Mouse (Mus musculus) midbrain, postnatal 0 days (tissue): Measurements from ENCODE around the gene Acvr1b. TPM values are rescaled to one million over a fixed set of nuclear protein-coding genes. Genes with fewer than 3 reads are reported as not detected.

Source experiments
- ATAC-seq: fragments of 200-750 bp; cut with Nextera tagmentation; 2 replicates; pipeline ENCODE4 v1.8.0; 2017; ENCODE audit warnings: moderate number of reproducible peaks, mild to moderate bottlenecking, moderate TSS enrichment, moderate library complexity; ENCODE audit not compliant: low FRiP score
- DNase-seq: peaks from one replicate; pipeline ENCODE4 v3.0.0-alpha.2; 2015; ENCODE audit warnings: low spot score
- H3K27ac ChIP-seq: fragments of 300-500 bp; sonication (generic); 2 replicates; pipeline ENCODE4 v1.5.1; 2014; ENCODE audit warnings: low read depth, mild to moderate bottlenecking, low read length, mixed read lengths
- H3K27me3 ChIP-seq: fragments of 300-500 bp; sonication (generic); 2 replicates; pipeline ENCODE4 v1.6.1; 2014; ENCODE audit warnings: low read length, control low read depth, mixed read lengths; ENCODE audit not compliant: insufficient read depth
- H3K36me3 ChIP-seq: fragments of 300-500 bp; sonication (generic); 2 replicates; pipeline ENCODE4 v1.6.1; 2014; ENCODE audit warnings: low read length, control low read depth, mixed read lengths; ENCODE audit not compliant: insufficient read depth
- H3K4me1 ChIP-seq: fragments of 300-500 bp; sonication (generic); 2 replicates; pipeline ENCODE4 v1.6.1; 2014; ENCODE audit warnings: mild to moderate bottlenecking, control low read depth, antibody characterized with exemption, low read length, mixed read lengths; ENCODE audit not compliant: insufficient read depth
- H3K4me2 ChIP-seq: fragments of 300-500 bp; sonication (generic); 2 replicates; pipeline ENCODE4 v1.6.1; 2014; ENCODE audit warnings: low read depth, mild to moderate bottlenecking, low read length, mixed read lengths; ENCODE audit not compliant: poor library complexity, severe bottlenecking
- H3K4me3 ChIP-seq: fragments of 300-500 bp; sonication (generic); 2 replicates; pipeline ENCODE4 v1.5.1; 2014; ENCODE audit warnings: low read depth, mild to moderate bottlenecking, low read length, moderate library complexity
- H3K9ac ChIP-seq: fragments of 300-500 bp; sonication (generic); replicated peaks from 2 replicates; pipeline ENCODE4 v1.6.1; 2014; ENCODE audit warnings: mild to moderate bottlenecking, low read length, moderate library complexity, mixed read lengths; ENCODE audit not compliant: poor library complexity, severe bottlenecking
- H3K9me3 ChIP-seq: fragments of 300-500 bp; sonication (generic); 2 replicates; pipeline ENCODE4 v1.6.1; 2016; ENCODE audit warnings: low read length, control low read depth
- CTCF ChIP-seq: IDR thresholded peaks from 2 replicates; pipeline ENCODE4 v1.5.1; 2016; ENCODE audit warnings: antibody characterized with exemption, mild to moderate bottlenecking
- WGBS: fragments of 180-500 bp; shearing (Covaris S2); extraction: QIAGEN DNeasy Blood & Tissue Kit; methylation state at CpG from one replicate; pipeline ENCODE4 v1.1.7; 2014; 5-methylcytosine and 5-hydroxymethylcytosine counted together
- polyA plus RNA-seq: library from polyadenylated mRNA; unstranded; fragments of >200 nt; fragmentation: Nextera tagmentation; extraction: Ambion mirVana; gene quantifications from 2 replicates; pipeline ENCODE4 v1.2.1, GENCODE M21; 2015
- total RNA-seq: library from RNA; depleted of rRNA; stranded (reverse); fragments of >200 nt; gene quantifications from 2 replicates; pipeline ENCODE4 v1.2.3, GENCODE M21; 2014

Gene Acvr1b
- total and polyA plus RNA-seq, 2 experiments from 2014 or later, result 15.2 to 86.8 TPM

DNA sequence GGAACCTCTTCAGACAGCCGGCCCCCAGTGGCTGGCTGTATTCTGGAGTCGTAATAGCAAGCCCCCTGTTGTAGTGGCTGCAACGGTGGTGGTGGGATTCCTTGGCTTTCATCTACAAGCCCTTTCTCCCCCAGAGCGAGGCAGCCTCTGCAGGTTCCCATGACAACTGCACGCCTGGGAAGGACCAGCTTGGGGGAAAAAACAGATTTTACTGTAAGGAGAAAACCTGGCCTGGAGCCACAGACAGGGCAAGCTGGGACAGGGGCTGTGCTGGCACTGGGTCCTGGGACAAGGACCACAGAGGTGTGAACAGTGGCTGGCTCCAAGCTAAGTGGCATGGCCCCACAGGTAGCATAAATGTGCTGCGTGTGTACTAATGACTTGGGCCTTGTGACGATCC is 13.3 kb upstream of the Acvr1b start:
- whole genome bisulfite sequencing, result 5% methylated on average over 7 of the region's 7 CpGs
- no peak overlapping the region for H3K9ac ChIP-seq
- H3K4me1 ChIP-seq, result peaks cover 5% of the 10 kb centered on the region; the same call in 1 of the 2 replicates

DNA sequence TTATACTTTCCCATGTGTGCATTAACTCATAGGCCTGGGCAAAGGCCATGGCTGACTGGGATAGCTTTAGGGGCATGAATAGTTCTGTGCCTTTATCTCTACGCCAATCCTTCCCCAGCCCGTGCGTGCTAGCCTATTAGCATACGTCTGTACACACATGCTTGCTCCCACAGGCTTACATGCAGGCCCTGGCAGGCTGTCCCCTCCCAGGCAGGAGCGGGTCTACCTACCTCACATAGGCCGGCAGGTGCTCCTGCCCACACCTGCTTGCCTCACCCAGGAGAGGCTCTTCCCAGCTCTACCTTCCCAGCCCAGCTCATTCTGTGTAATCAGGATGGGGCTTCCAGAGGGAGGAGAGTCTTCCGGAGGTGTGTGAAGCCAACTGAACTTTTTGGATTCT is 12.3 kb upstream of the Acvr1b start:
- Histone ChIP-seq H3K36me3 (no peaks in the 10 kb centered on the region), H3K4me2 (no peak overlapping the region), H3K9me3 (no peaks in the 10 kb centered on the region), H3K9ac (no peak overlapping the region), H3K27me3 (no peaks in the 10 kb centered on the region), H3K4me1 (peaks cover 5% of the 10 kb centered on the region; the same call in 1 of the 2 replicates), H3K4me3 (no peak overlapping the region), H3K27ac (no peak overlapping the region)
- WGBS, result 58% methylated on average over 7 of the region's 7 CpGs
- no peak for ATAC-seq
- no peak for TF ChIP-seq CTCF
- no peak for DNase-seq

More for the DNA sequence above, 13.3 kb upstream of the Acvr1b start:
- Histone ChIP-seq H3K27me3 (no peaks in the 10 kb centered on the region), H3K4me3 (no peak overlapping the region), H3K36me3 (no peaks in the 10 kb centered on the region), H3K4me2 (peak overlapping the region; percentile 22), H3K9me3 (no peaks in the 10 kb centered on the region), H3K27ac (peak overlapping the region; percentile 62)
- no peak for TF ChIP-seq CTCF
- DNase-seq, result peak; percentile 82
- ATAC-seq, result peak; percentile 73

DNA sequence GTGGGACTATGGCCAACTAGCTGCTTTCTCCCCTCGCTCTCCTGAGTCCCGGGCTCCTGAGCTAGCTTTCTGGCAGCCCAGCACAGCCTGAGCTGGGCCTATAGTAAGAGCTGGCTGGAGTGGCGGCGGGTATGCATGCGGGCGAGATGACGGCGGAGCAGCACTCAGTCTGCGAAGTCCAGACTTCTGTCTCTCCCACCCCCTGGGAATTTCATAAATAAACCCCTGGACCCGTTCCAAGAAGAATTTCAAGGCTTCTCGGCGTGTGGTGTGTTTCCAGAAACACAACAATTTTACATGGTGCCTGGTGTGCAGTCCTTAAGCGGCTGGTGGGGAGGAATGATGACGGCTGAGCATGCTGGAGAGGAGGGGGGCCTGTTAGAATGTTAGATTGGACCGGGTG is 10.8 kb upstream of the Acvr1b start:
- ATAC-seq, result no peak
- Histone ChIP-seq H3K9ac (no peak overlapping the region), H3K4me1 (peaks cover 5% of the 10 kb centered on the region; the same call in 1 of the 2 replicates), H3K27me3 (no peaks in the 10 kb centered on the region), H3K9me3 (no peaks in the 10 kb centered on the region), H3K27ac (no peak overlapping the region), H3K36me3 (no peaks in the 10 kb centered on the region), H3K4me2 (no peak overlapping the region), H3K4me3 (no peak overlapping the region)
- peak; percentile 43 for DNase-seq
- no peak for TF ChIP-seq CTCF
- WGBS, result 23% methylated on average over 15 of the region's 15 CpGs

DNA sequence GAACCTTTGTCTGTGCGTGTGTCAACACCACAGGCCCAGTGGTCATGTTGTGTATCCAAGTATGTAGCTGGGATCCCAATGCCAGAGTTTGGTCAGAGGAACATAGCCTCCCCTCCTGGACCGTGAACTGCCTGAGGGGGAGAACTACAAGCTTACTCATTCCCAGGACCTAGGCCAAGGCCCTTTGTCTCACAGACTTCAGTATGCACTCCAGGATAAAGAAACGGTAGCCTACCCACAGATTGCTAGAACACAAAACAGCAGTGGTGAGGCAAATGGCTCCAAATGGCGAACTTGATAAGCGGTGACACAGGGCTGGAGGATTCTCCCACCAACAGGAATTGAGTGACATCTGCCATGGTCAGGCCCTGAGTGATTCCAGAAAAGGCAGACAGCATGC is 10.0 kb upstream of the Acvr1b start:
- peaks cover 5% of the 10 kb centered on the region; the same call in 1 of the 2 replicates for H3K4me1 ChIP-seq
- TF ChIP-seq CTCF, result no peak
- H3K9me3 ChIP-seq, result no peaks in the 10 kb centered on the region
- no peaks in the 10 kb centered on the region for H3K36me3 ChIP-seq
- no peaks in the 10 kb centered on the region for H3K27me3 ChIP-seq
- WGBS, result 49% methylated on average over 5 of the region's 5 CpGs
- H3K27ac ChIP-seq, result no peak overlapping the region
- ATAC-seq (no peak), DNase-seq (peak; percentile 28)
- H3K4me3 ChIP-seq, result no peak overlapping the region
- H3K4me2 ChIP-seq, result no peak overlapping the region
- H3K9ac ChIP-seq, result no peak overlapping the region

DNA sequence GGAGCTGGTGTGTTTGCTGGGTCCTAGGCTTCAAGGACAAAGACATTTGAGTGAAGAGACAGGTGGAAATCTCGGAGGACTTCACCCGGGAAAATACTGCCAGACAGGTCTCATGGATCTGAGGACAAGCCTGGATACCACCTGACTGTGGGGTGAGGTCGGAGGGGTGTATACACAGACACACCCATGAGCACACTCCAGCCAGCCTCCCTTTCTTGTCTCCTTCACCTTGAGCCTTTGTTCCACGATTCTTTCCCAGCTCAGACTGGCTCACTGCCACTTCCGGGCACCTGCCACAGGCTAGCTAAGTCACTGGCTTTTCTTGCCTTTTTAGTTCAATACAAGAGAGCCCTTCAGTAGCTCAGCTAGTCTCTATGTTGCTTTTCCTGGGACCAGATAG is 9.6 kb upstream of the Acvr1b start:
- Histone ChIP-seq H3K27ac (no peak overlapping the region), H3K4me3 (no peak overlapping the region), H3K9ac (no peak overlapping the region), H3K4me1 (peaks cover 5% of the 10 kb centered on the region; the same call in 1 of the 2 replicates), H3K27me3 (no peaks in the 10 kb centered on the region), H3K36me3 (no peaks in the 10 kb centered on the region), H3K4me2 (no peak overlapping the region), H3K9me3 (no peaks in the 10 kb centered on the region)
- no peak for TF ChIP-seq CTCF
- ATAC-seq (no peak), DNase-seq (no peak)
- 67% methylated on average over 5 of the region's 5 CpGs for WGBS

DNA sequence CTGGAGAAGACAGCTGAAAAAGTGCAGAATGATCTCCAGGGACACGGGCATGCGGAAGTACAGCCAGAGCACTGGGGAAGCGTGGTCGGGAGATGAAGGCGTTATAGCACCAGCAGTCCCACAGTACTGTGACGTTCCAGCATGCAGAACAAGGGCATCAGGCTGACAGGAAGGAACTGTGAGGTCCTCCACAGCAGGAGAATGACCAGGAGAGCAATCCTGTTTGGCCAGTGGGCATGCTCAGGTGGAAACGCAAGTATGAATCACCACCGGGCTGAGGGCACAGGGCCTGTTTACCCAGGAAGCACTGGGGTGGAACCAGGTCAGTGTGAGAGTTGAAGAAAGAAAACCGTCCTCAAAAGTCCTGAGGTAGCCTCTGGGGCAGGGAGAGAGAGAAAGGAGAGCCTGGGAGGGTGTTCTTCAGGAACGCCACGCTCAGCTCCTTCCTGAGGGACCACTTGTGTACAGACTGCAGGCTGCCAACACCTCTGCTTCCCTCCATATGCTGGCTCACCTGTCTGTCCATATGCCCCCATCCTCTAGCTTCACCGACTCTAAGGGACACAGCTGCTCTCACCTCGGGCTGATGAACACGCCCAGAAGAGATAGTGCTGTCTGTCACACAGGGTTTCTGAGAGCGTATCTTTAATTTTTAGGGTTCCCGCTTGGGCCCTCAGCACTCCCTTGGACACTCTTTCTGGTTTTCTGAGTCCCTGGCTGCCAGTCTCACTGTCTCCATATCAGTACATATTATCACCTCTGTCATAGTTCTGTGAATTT is 8.0 kb upstream of the Acvr1b start:
- 75% methylated on average over 16 of the region's 16 CpGs for whole genome bisulfite sequencing
- ATAC-seq (no peak), DNase-seq (no peak)
- Histone ChIP-seq H3K4me2 (no peak overlapping the region), H3K9me3 (no peaks in the 10 kb centered on the region), H3K27me3 (no peaks in the 10 kb centered on the region), H3K4me1 (peaks cover 1% of the 10 kb centered on the region; the same call in 1 of the 2 replicates), H3K9ac (no peak overlapping the region), H3K27ac (no peak overlapping the region), H3K36me3 (no peaks in the 10 kb centered on the region), H3K4me3 (no peak overlapping the region)
- no peak for TF ChIP-seq CTCF
